Mouse (Mus musculus): ENCODE data around the gene Gpx1. TPM values are rescaled to one million over a fixed set of nuclear protein-coding genes. Genes with fewer than 3 reads are reported as not detected.
"Not testable (repeated sequence)": the region's sequence is repeated elsewhere in the genome, so short reads cannot be mapped to it uniquely, and the experiment has no call there.

Gene Gpx1
- total RNA-seq (2021) = 100 to 1,000 TPM; 424 to 480 TPM
- long read RNA-seq, experiment 1, transcript Gpx1-201 (2 exons, 1,072 nt) = major isoform, 507 of 550 reads
- long read RNA-seq, experiment 1, partial matches to known transcripts = 0 of 550 reads
- long read RNA-seq, experiment 1, other reads (novel, unspliced or antisense) = 42 of 550 reads
- long read RNA-seq, experiment 2, transcript Gpx1-201 (2 exons, 1,072 nt) = major isoform, 241 of 255 reads
- long read RNA-seq, experiment 2, partial matches to known transcripts = 0 of 255 reads
- long read RNA-seq, experiment 2, other reads (novel, unspliced or antisense) = 10 of 255 reads

- DNase-seq = peak; percentile 94
Observed at GRCm38 (mm10) chr9:108338886-108339781, at the start of gene Gpx1. Gene Gpx1 (plus strand): TSS chr9:108338903.

GRCm38 (mm10) chr9:108289347-108289746, 49.4 kb upstream of the Gpx1 start:
- no peak for DNase-seq

GRCm38 (mm10) chr9:108290016-108290750, 48.5 kb upstream of the Gpx1 start, which contains the start of gene Nicn1:
Gene Nicn1 (plus strand): TSS chr9:108290429.
- DNase-seq = peak; percentile 90

- DNase-seq = no peak
Observed at GRCm38 (mm10) chr9:108290773-108291172, 47.9 kb upstream of the Gpx1 start.

- DNase-seq = peak; percentile 18
Observed at GRCm38 (mm10) chr9:108296453-108297355, 42.0 kb upstream of the Gpx1 start, which contains the start of gene Amt. Gene Amt (plus strand): TSS chr9:108296853.

- no peak for DNase-seq
Observed at GRCm38 (mm10) chr9:108301853-108302252, 36.9 kb upstream of the Gpx1 start.

- DNase-seq = no peak
Observed at GRCm38 (mm10) chr9:108304716-108305115, 34.0 kb upstream of the Gpx1 start.

- no peak for DNase-seq
Observed at GRCm38 (mm10) chr9:108305170-108305569, 33.5 kb upstream of the Gpx1 start.

- peak; percentile 97 for DNase-seq
Observed at GRCm38 (mm10) chr9:108305629-108306520, 32.8 kb upstream of the Gpx1 start, which contains the start of the genes Rhoa and Tcta. Gene Rhoa (plus strand): TSS chr9:108306129. Gene Tcta (minus strand): TSS chr9:108306160.

- peak; percentile 91 for DNase-seq
Observed at GRCm38 (mm10) chr9:108306571-108306980, 32.1 kb upstream of the Gpx1 start.

- no peak for DNase-seq
Observed at GRCm38 (mm10) chr9:108307021-108307807, 31.5 kb upstream of the Gpx1 start.

- DNase-seq = no peak
Observed at GRCm38 (mm10) chr9:108308141-108308540, 30.6 kb upstream of the Gpx1 start.

- no peak for DNase-seq
Observed at GRCm38 (mm10) chr9:108317572-108317971, 21.1 kb upstream of the Gpx1 start.

- no peak for DNase-seq
Observed at GRCm38 (mm10) chr9:108318462-108318861, 20.2 kb upstream of the Gpx1 start.

- DNase-seq = not testable (repeated sequence)
Observed at GRCm38 (mm10) chr9:108322054-108322453, 16.6 kb upstream of the Gpx1 start.

- DNase-seq = no peak
Observed at GRCm38 (mm10) chr9:108324784-108325183, 13.9 kb upstream of the Gpx1 start.

- DNase-seq = no peak
Observed at GRCm38 (mm10) chr9:108325811-108326210, 12.9 kb upstream of the Gpx1 start.

GRCm38 (mm10) chr9:108337848-108338550, 704 bp upstream of the Gpx1 start:
- no peak for DNase-seq

- DNase-seq = no peak
Observed at GRCm38 (mm10) chr9:108338551-108338885, 185 bp upstream of the Gpx1 start.
